8 mouse cellular contexts compared by ENCODE assay signal in genomic region chr1:59912413-59913157, GRCm38 (mm10). TPM values are rescaled to one million over a fixed set of nuclear protein-coding genes. Genes with fewer than 3 reads are reported as not detected.
DNase-seq lines count a peak whose midpoint lies in the region; ATAC-seq lines count a peak whose summit lies in the region.

Fam117b (plus strand) TSS chr1:59913006.

- H3K4me3 ChIP-seq in hindbrain, embryonic 11.5 days (ENCODE audit: low read depth, low read length) = peak within 1 kb of the TSS; percentile 98

- H3K4me1 ChIP-seq in hindbrain, embryonic 11.5 days (replicated peaks; ENCODE audit: control insufficient read depth, insufficient read depth, low read length) = no peaks in the 10 kb centered on the region

- WGBS in hindbrain, embryonic 11.5 days = under 1% methylated on average over 40 of the region's 72 CpGs

- H3K9me3 ChIP-seq in hindbrain, embryonic 11.5 days (ENCODE audit: control insufficient read depth, low read length) = no peaks in the 10 kb centered on the region

- no peaks in the 10 kb centered on the region for H3K27me3 ChIP-seq in hindbrain, embryonic 11.5 days (ENCODE audit: control insufficient read depth, insufficient read depth, low read length)

- peak; percentile 97 for ATAC-seq in hindbrain, embryonic 11.5 days (ENCODE audit: low FRiP score)

- H3K36me3 ChIP-seq in hindbrain, embryonic 11.5 days (ENCODE audit: control insufficient read depth, insufficient read depth, low read length) = no peaks in the 10 kb centered on the region

- H3K27ac ChIP-seq in hindbrain, embryonic 11.5 days (ENCODE audit: low read depth, low read length) = peak within 1 kb of the TSS; percentile 94

- H3K9ac ChIP-seq in hindbrain, embryonic 11.5 days (ENCODE audit: low read depth, low read length) = peak within 1 kb of the TSS; percentile 98

- H3K4me2 ChIP-seq in hindbrain, embryonic 11.5 days (replicated peaks; ENCODE audit: low read depth, low read length) = peak within 1 kb of the TSS; percentile 68

- peak; percentile 99 for DNase-seq in Muller cell, postnatal 12 days (ENCODE audit: inconsistent ontology term)
- DNase-seq in cerebellum, adult 9-11 months = peak; percentile 98
- DNase-seq in frontal cortex, adult 2 months (ENCODE audit: extremely low spot score in 1 of 2, low spot score in 1 of 2) = peak; percentile 96 to 98
- peak; percentile 99 for DNase-seq in hindbrain, embryonic 11.5 days (ENCODE audit: low spot score)
- DNase-seq in layer of hippocampus, postnatal 10 days (ENCODE audit: low spot score in 2 of 2) = peak; percentile 98 to 99
- peak; percentile 99 for DNase-seq in lung, postnatal 10 days
- peak; percentile 97 for DNase-seq in ovary, postnatal 36 days (ENCODE audit: low spot score)
- DNase-seq in thymus, postnatal 25 days = peak; percentile 98

RNA-seq across cellular contexts. Expression of gene Fam117b, which starts in this region (rescaled TPM):
- 27.2 and 28.2 TPM in 2 replicates for polyA plus RNA-seq in frontal cortex, adult 2 months (2012; rRNA removed)
- 20.2 and 20.8 TPM in 2 replicates for polyA plus RNA-seq in hindbrain, embryonic 11.5 days (2014; fragmentation: Nextera tagmentation; extraction: Ambion mirVana)
- total RNA-seq in layer of hippocampus, postnatal 10 days (2021) = 10 to 100 TPM; 52.3 to 59.0 TPM

Comparison
In these comparisons a context has a peak if more than half of its experiments do, and no peak if none do; other contexts are left out.
1. Peak in every context shown above with its lines: DNase-seq, ATAC-seq, H3K4me3 ChIP-seq and H3K27ac ChIP-seq.